Mouse (Mus musculus): ENCODE measurements around the gene Cers6.

- TF ChIP-seq GATA1 (IDR thresholded peaks at IDR 0.05; ENCODE audit: low read length), result no peak
- TF ChIP-seq TAL1 (IDR thresholded peaks at IDR 0.05; ENCODE audit: low read length), result no peak
These were observed 83.7 kb downstream of the Cers6 start for GRCm38 (mm10) chr2:68944898-68945297.
